Mouse (Mus musculus): ENCODE measurements around the gene Fam177a. TPM values are rescaled to one million over a fixed set of nuclear protein-coding genes. Genes with fewer than 3 reads are reported as not detected.
"Not testable (repeated sequence)": the region's sequence is repeated elsewhere in the genome, so short reads cannot be mapped to it uniquely, and the experiment has no call there.

Gene Fam177a
- 21.5 and 25.8 TPM in 2 replicates for polyA plus RNA-seq (2015; fragmentation: Nextera tagmentation; extraction: Ambion mirVana)

- H3K9ac ChIP-seq; H3K36me3 ChIP-seq; H3K9me3 ChIP-seq; H3K4me1 ChIP-seq; H3K4me2 ChIP-seq (replicated peaks); H3K4me3 ChIP-seq; H3K27ac ChIP-seq; H3K27me3 ChIP-seq: not testable (repeated sequence)
- ATAC-seq (ENCODE audit: low FRiP score, low read depth) = peak; percentile 97
- WGBS = no CpG with 5 or more reads among the region's 40 CpGs
Measured at GRCm38 (mm10) chr12:55124242-55124641, at the start of gene Fam177a. Fam177a (plus strand) TSS chr12:55124469.

GRCm38 (mm10) chr12:55075296-55075695, 49.0 kb upstream of the Fam177a start:
- H3K9me3 ChIP-seq = no peaks in the 10 kb centered on the region
- no peaks in the 10 kb centered on the region for H3K27me3 ChIP-seq
- H3K4me1 ChIP-seq = 0 out of 2 replicates have a peak, but pooled peaks cover 4% of the 10 kb centered on the region
- H3K36me3 ChIP-seq = no peaks in the 10 kb centered on the region
- WGBS = 98% methylated on average over 2 of the region's 2 CpGs
- H3K4me2 ChIP-seq (replicated peaks) = no peak overlapping the region
- H3K4me3 ChIP-seq = no peak overlapping the region
- ATAC-seq (ENCODE audit: low FRiP score, low read depth) = no peak
- H3K9ac ChIP-seq = no peak overlapping the region
- no peak overlapping the region for H3K27ac ChIP-seq

- peak overlapping the region; percentile 8; the same call in 1 of the 2 replicates for H3K4me3 ChIP-seq
- peak overlapping the region; percentile 40 for H3K4me2 ChIP-seq (replicated peaks)
- H3K4me1 ChIP-seq = not testable (repeated sequence)
Measured at GRCm38 (mm10) chr12:55078706-55079105, 45.6 kb upstream of the Fam177a start.

GRCm38 (mm10) chr12:55079726-55080600, 44.3 kb upstream of the Fam177a start, which contains the start of the genes 2700097O09Rik and Srp54a:
2700097O09Rik (minus strand) TSS chr12:55080110.
Srp54a (plus strand) TSS chr12:55080262.
- peak; percentile 97 for ATAC-seq (ENCODE audit: low FRiP score, low read depth)

More at GRCm38 (mm10) chr12:55078706-55079105, 45.6 kb upstream of the Fam177a start:
- not testable (repeated sequence) for H3K9ac ChIP-seq; H3K36me3 ChIP-seq; H3K27me3 ChIP-seq; H3K9me3 ChIP-seq; ATAC-seq (ENCODE audit: low FRiP score, low read depth); H3K27ac ChIP-seq
- WGBS = 50% methylated on average over 2 of the region's 2 CpGs

GRCm38 (mm10) chr12:55080601-55080942, 43.7 kb upstream of the Fam177a start:
- H3K4me1 ChIP-seq, H3K27me3 ChIP-seq, H3K9me3 ChIP-seq, H3K36me3 ChIP-seq: not testable (repeated sequence)
- under 1% methylated on average over 25 of the region's 25 CpGs for WGBS
- Histone ChIP-seq H3K9ac (peak overlapping the region; percentile 87), H3K4me3 (peak overlapping the region; percentile 69), H3K27ac (peak overlapping the region; percentile 85; the same call in 1 of the 2 replicates), H3K4me2 (replicated peaks) (peak overlapping the region; percentile 57)
- ATAC-seq (ENCODE audit: low FRiP score, low read depth) = peak; percentile 35

More at GRCm38 (mm10) chr12:55079726-55080600, 44.3 kb upstream of the Fam177a start, which contains the start of the genes 2700097O09Rik and Srp54a:
- peak within 1 kb of the TSS; percentile 65 for H3K4me2 ChIP-seq (replicated peaks)
- not testable (repeated sequence) for H3K9me3 ChIP-seq, H3K36me3 ChIP-seq, H3K27me3 ChIP-seq, H3K4me1 ChIP-seq
- WGBS = under 1% methylated on average over 60 of the region's 60 CpGs
- H3K4me3 ChIP-seq = peak within 1 kb of the TSS; percentile 69
- H3K9ac ChIP-seq = peak within 1 kb of the TSS; percentile 87
- H3K27ac ChIP-seq = peak within 1 kb of the TSS; percentile 85; the same call in 1 of the 2 replicates

- ATAC-seq (ENCODE audit: low FRiP score, low read depth); H3K9me3 ChIP-seq; H3K4me1 ChIP-seq; H3K4me2 ChIP-seq (replicated peaks); H3K4me3 ChIP-seq; H3K9ac ChIP-seq; H3K36me3 ChIP-seq; H3K27ac ChIP-seq; H3K27me3 ChIP-seq: not testable (repeated sequence)
- 100% methylated on average over 1 of the region's 7 CpGs for WGBS
Measured at GRCm38 (mm10) chr12:55092127-55092526, 32.1 kb upstream of the Fam177a start.

- not testable (repeated sequence) for H3K36me3 ChIP-seq; H3K9ac ChIP-seq; H3K4me3 ChIP-seq; H3K27me3 ChIP-seq; ATAC-seq (ENCODE audit: low FRiP score, low read depth); H3K27ac ChIP-seq; H3K4me1 ChIP-seq; H3K9me3 ChIP-seq; H3K4me2 ChIP-seq (replicated peaks)
- no CpG with 5 or more reads among the region's 7 CpGs for WGBS
Measured at GRCm38 (mm10) chr12:55112616-55113015, 11.7 kb upstream of the Fam177a start.

GRCm38 (mm10) chr12:55124731-55125130, 462 bp downstream of the Fam177a start:
- WGBS = no CpG with 5 or more reads among the region's 18 CpGs
- peak; percentile 30 for ATAC-seq (ENCODE audit: low FRiP score, low read depth)

GRCm38 (mm10) chr12:55135540-55135939, 11.3 kb downstream of the Fam177a start:
- not testable (repeated sequence) for H3K9me3 ChIP-seq; H3K36me3 ChIP-seq; H3K4me2 ChIP-seq (replicated peaks); H3K9ac ChIP-seq; ATAC-seq (ENCODE audit: low FRiP score, low read depth); H3K4me3 ChIP-seq; H3K4me1 ChIP-seq; H3K27me3 ChIP-seq; H3K27ac ChIP-seq
- no CpG with 5 or more reads among the region's 6 CpGs for WGBS

More at GRCm38 (mm10) chr12:55124731-55125130, 462 bp downstream of the Fam177a start:
- H3K36me3 ChIP-seq; H3K27ac ChIP-seq; H3K9me3 ChIP-seq; H3K4me3 ChIP-seq; H3K27me3 ChIP-seq; H3K4me2 ChIP-seq (replicated peaks); H3K9ac ChIP-seq; H3K4me1 ChIP-seq: not testable (repeated sequence)

GRCm38 (mm10) chr12:55137859-55138258, 13.6 kb downstream of the Fam177a start:
- no CpG with 5 or more reads among the region's 6 CpGs for whole genome bisulfite sequencing

GRCm38 (mm10) chr12:55154559-55155448, 30.5 kb downstream of the Fam177a start, which contains the start of gene Srp54b:
Srp54b (plus strand) TSS chr12:55155104.
- H3K27me3 ChIP-seq; H3K4me1 ChIP-seq; H3K36me3 ChIP-seq; H3K4me2 ChIP-seq (replicated peaks); H3K27ac ChIP-seq; H3K9me3 ChIP-seq; H3K9ac ChIP-seq: not testable (repeated sequence)
- no CpG with 5 or more reads among the region's 57 CpGs for WGBS
- ATAC-seq (ENCODE audit: low FRiP score, low read depth) = peak; percentile 98
- H3K4me3 ChIP-seq = peak within 1 kb of the TSS; percentile 36

More at GRCm38 (mm10) chr12:55137859-55138258, 13.6 kb downstream of the Fam177a start:
- not testable (repeated sequence) for H3K4me2 ChIP-seq (replicated peaks); H3K4me3 ChIP-seq; H3K9ac ChIP-seq; ATAC-seq (ENCODE audit: low FRiP score, low read depth); H3K4me1 ChIP-seq; H3K9me3 ChIP-seq; H3K36me3 ChIP-seq; H3K27me3 ChIP-seq; H3K27ac ChIP-seq

- H3K9ac ChIP-seq; H3K4me1 ChIP-seq; H3K9me3 ChIP-seq; H3K27me3 ChIP-seq; H3K27ac ChIP-seq; H3K4me2 ChIP-seq (replicated peaks); H3K36me3 ChIP-seq: not testable (repeated sequence)
- peak overlapping the region; percentile 36 for H3K4me3 ChIP-seq
- WGBS = 0% methylated on average over 10 of the region's 24 CpGs
- peak; percentile 34 for ATAC-seq (ENCODE audit: low FRiP score, low read depth)
Measured at GRCm38 (mm10) chr12:55155449-55155783, 31.1 kb downstream of the Fam177a start.

All from limb, embryonic 13.5 days (tissue).